Mouse (Mus musculus) ZHBTc4 (cell line): ENCODE measurements around the gene Vmn1r83.

Experiments
- DNase-seq: peaks from one replicate; pipeline ENCODE4 v3.0.0-alpha.2; 2011; ENCODE audit warnings: low read depth, low spot score

The Vmn1r83 gene

DNA sequence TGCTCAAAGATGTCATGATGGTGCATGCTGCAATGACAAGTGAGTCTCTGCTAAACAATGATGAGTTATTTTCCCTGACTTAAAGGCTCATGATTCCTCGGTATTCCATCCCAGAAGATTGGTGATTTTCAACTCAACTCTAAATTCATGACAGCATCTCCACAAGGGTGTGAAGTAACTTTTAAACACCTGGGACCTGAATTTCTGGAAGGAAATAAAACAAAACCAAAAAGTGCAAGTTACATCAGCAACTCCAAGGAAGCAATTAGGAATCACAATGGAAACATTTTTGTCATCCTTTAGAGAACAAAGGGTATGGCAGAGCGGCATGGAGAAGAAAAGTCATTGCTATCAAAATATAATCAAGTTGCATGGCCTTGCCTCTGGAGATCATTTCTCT, at the start of gene Vmn1r83:
Gene Vmn1r83, minus strand, starts transcription at position 101 of the 400 bp plus-strand sequence.
- DNase-seq: no peak

DNA sequence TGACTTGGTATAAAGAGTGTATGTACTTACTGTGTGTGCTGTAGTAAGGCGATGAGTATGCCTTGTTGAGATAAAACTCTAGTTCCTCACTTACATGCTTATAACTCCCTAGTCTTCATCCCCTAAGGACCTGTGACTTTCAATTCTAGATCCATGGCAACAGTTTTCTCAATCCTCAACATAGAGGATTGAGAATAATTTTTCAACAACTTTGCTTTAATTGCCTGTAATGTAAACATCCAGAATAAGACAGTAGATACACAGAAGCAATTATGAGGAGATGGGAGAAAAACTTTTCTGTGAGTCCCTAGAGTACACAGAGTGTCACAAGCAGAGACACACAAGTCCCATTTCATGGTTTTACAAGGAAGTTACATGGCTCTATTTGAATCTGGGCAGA, 39.9 kb upstream of the Vmn1r83 start, which contains the start of gene Vmn1r84:
Gene Vmn1r84, minus strand, starts transcription at position 101 of the 400 bp plus-strand sequence.
- DNase-seq: no peak

DNA sequence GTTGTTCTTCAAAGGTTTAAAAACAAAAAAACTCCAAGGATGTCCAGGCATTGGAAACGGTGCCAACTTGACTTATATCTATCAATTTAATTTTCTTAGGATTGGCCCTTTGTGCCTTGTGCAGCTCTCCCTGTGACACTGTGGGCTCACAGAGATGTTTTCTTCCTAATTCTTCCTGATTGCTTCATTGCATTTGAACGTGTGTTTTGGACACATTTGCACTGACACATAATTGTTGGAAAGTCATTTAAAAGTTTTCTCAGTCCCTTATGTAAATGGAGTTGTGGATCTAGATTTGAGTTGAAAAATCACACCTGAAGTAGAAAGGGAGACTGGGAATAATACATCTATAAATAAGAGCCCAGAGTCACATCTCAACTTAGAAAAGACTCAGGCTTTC, 29.2 kb downstream of the Vmn1r83 start, which contains the start of gene Vmn1r82:
Gene Vmn1r82, plus strand, starts transcription at position 301 of the 400 bp plus-strand sequence.
- no peak for DNase-seq
